Mouse (Mus musculus) CH12.LX (cell line): ENCODE results near the gene Akr1b8. TPM values are rescaled to one million over a fixed set of nuclear protein-coding genes. Genes with fewer than 3 reads are reported as not detected.
A peak's percentile ranks its signal among the peaks of the same experiment; 100 is the strongest.
"Not testable (repeated sequence)": the region's sequence is repeated elsewhere in the genome, so short reads cannot be mapped to it uniquely, and the experiment has no call there.

Experiments
- DNase-seq: peaks from one replicate; pipeline ENCODE4 v3.0.0-alpha.2; 2013; ENCODE audit errors: extremely low read depth
- H3K27ac ChIP-seq: 2 replicates; pipeline ENCODE4 v1.5.1; 2012; ENCODE audit warnings: low read depth, mild to moderate bottlenecking, control low read depth, moderate library complexity; ENCODE audit not compliant: insufficient read depth
- H3K27me3 ChIP-seq: replicated peaks from 2 replicates; pipeline ENCODE3; 2012; ENCODE audit warnings: inconsistent platforms
- H3K36me3 ChIP-seq, 2 experiments: replicated peaks in 1 of 2; 2 replicates each; pipeline versions ENCODE3 to v1.6.1; 2012; ENCODE audit warnings: inconsistent platforms in 1 of 2, low read length in 1 of 2, mild to moderate bottlenecking in 1 of 2, mixed read lengths in 1 of 2, moderate library complexity in 1 of 2; ENCODE audit not compliant: control insufficient read depth in 1 of 2, insufficient read depth in 1 of 2
- H3K4me1 ChIP-seq, 2 experiments: 2 replicates each; pipeline ENCODE4 v1.6.1; 2012; ENCODE audit warnings: inconsistent platforms in 1 of 2, moderate library complexity in 1 of 2; ENCODE audit not compliant: insufficient read depth in 2 of 2, control insufficient read depth in 1 of 2
- H3K4me2 ChIP-seq: 2 replicates; pipeline ENCODE4 v1.6.1; 2012; ENCODE audit warnings: low read depth, mild to moderate bottlenecking, control low read depth; ENCODE audit not compliant: poor library complexity, insufficient read depth, severe bottlenecking
- H3K4me3 ChIP-seq, 3 experiments: fragments of 150-350 bp in 1 of 3; sonication (generic) in 1 of 3; replicated peaks in 1 of 3; 2 replicates each; pipeline versions ENCODE3 to v1.5.1; 2011 to 2012; ENCODE audit warnings: low read depth in 2 of 3, low read length in 2 of 3, mild to moderate bottlenecking in 2 of 3, moderate library complexity in 2 of 3, control low read depth in 1 of 3, improper control_type of control experiment in 1 of 3, inconsistent platforms in 1 of 3, mixed read lengths in 1 of 3; ENCODE audit not compliant: poor library complexity in 1 of 3
- H3K79me2 ChIP-seq: replicated peaks from 2 replicates; pipeline ENCODE4 v1.6.1; 2012; ENCODE audit warnings: mild to moderate bottlenecking, moderate library complexity; ENCODE audit not compliant: control insufficient read depth, poor library complexity, insufficient read depth, severe bottlenecking; ENCODE audit errors: extremely low read depth
- H3K9ac ChIP-seq: 2 replicates; pipeline ENCODE4 v1.6.1; 2012; ENCODE audit warnings: low read depth, mild to moderate bottlenecking, control low read depth, moderate library complexity; ENCODE audit not compliant: insufficient read depth
- H3K9me3 ChIP-seq: replicated peaks from 2 replicates; pipeline ENCODE3; 2012; ENCODE audit warnings: low read length, inconsistent platforms, mixed read lengths
- CHD1 ChIP-seq: IDR thresholded peaks from 2 replicates; pipeline ENCODE4 v1.6.1; 2012; ENCODE audit warnings: low read depth, low read length, improper control_type of control experiment, inconsistent platforms
- CHD2 ChIP-seq: IDR thresholded peaks from 2 replicates; pipeline ENCODE4 v1.6.1; 2011; ENCODE audit warnings: low read length, improper control_type of control experiment
- E2F4 ChIP-seq: IDR thresholded peaks from 2 replicates; pipeline ENCODE4 v1.6.1; 2011; ENCODE audit warnings: low read depth, low read length, improper control_type of control experiment; ENCODE audit not compliant: insufficient replicate concordance
- ELF1 ChIP-seq: IDR thresholded peaks from 2 replicates; pipeline ENCODE4 v1.6.1; 2014; ENCODE audit warnings: low read depth, mild to moderate bottlenecking, inconsistent platforms, low read length, improper control_type of control experiment
- EP300 ChIP-seq: IDR thresholded peaks from 2 replicates; pipeline ENCODE4 v1.6.1; 2011; ENCODE audit warnings: low read length, improper control_type of control experiment
- GABPA ChIP-seq: IDR thresholded peaks from 2 replicates; pipeline ENCODE4 v1.6.1; 2012; ENCODE audit warnings: low read depth, low read length, improper control_type of control experiment, inconsistent platforms; ENCODE audit not compliant: insufficient replicate concordance
- JUND ChIP-seq: conservative IDR thresholded peaks from 2 replicates; pipeline ENCODE4 v1.6.1; 2011; ENCODE audit warnings: low read depth, low read length, improper control_type of control experiment
- MXI1 ChIP-seq: IDR thresholded peaks from 2 replicates; pipeline ENCODE4 v1.6.1; 2011; ENCODE audit warnings: mild to moderate bottlenecking, low read depth, low read length, improper control_type of control experiment
- MYC ChIP-seq: IDR thresholded peaks from 2 replicates; pipeline ENCODE4 v1.6.1; 2011; ENCODE audit warnings: low read depth, mild to moderate bottlenecking, improper control_type of control experiment, low read length
- NRF1 ChIP-seq: IDR thresholded peaks from 2 replicates; pipeline ENCODE4 v1.6.1; 2014; ENCODE audit warnings: low read depth, mild to moderate bottlenecking, inconsistent platforms, low read length, improper control_type of control experiment, moderate library complexity
- PAX5 ChIP-seq: IDR thresholded peaks from 2 replicates; pipeline ENCODE4 v1.6.1; 2012; ENCODE audit warnings: low read length, inconsistent platforms, mixed read lengths
- POLR2A ChIP-seq: IDR thresholded peaks from 2 replicates; pipeline ENCODE4 v1.6.1; 2011; ENCODE audit warnings: low read depth, mild to moderate bottlenecking, improper control_type of control experiment, low read length
- SMC3 ChIP-seq: IDR thresholded peaks from 2 replicates; pipeline ENCODE4 v1.6.1; 2011; ENCODE audit warnings: low read depth, low read length, improper control_type of control experiment
- TBP ChIP-seq: conservative IDR thresholded peaks from 2 replicates; pipeline ENCODE4 v1.6.1; 2011; ENCODE audit warnings: low read depth, low read length, improper control_type of control experiment
- ZC3H11A ChIP-seq: IDR thresholded peaks from 2 replicates; pipeline ENCODE4 v1.6.1; 2012; ENCODE audit warnings: low read depth, mild to moderate bottlenecking, inconsistent platforms, low read length, improper control_type of control experiment
- ZKSCAN1 ChIP-seq: IDR thresholded peaks from 2 replicates; pipeline ENCODE4 v1.6.1; 2012; ENCODE audit warnings: low read depth, inconsistent platforms, low read length, improper control_type of control experiment, borderline replicate concordance
- ZMIZ1 ChIP-seq: IDR thresholded peaks from 2 replicates; pipeline ENCODE4 v1.6.1; 2012; ENCODE audit warnings: low read depth, mild to moderate bottlenecking, inconsistent platforms, low read length, improper control_type of control experiment
- dilution Hi-C: fragments of 300-500 bp; cut with MboI; formaldehyde crosslinking; loops from 2 replicates; pipeline ENCODE4 v1.14.3; 2020; ENCODE audit warnings: low sequenced_read_pairs; ENCODE audit not compliant: extremely low pct_unique_long_range_greater_than_20kb, extremely low pct_ligation_motif_present
- in situ Hi-C: fragments of 300-500 bp; cut with MboI; formaldehyde crosslinking; loops from 3 replicates; pipeline ENCODE4 v1.14.3; 2019; ENCODE audit warnings: low sequenced_read_pairs, low pct_ligation_motif_present, low pct_unique_long_range_greater_than_20kb, mixed read lengths
- polyA plus RNA-seq: library from polyadenylated mRNA; unstranded; fragments of >175 nt; gene quantifications from 2 replicates; pipeline ENCODE4 v1.2.1, GENCODE M21; 2012; ENCODE audit warnings: low read depth; ENCODE audit not compliant: insufficient read length
- total RNA-seq, 2 experiments: library from RNA; depleted of rRNA; stranded (reverse); fragments of 300-350 nt in 1 of 2; fragments of >200 nt in 1 of 2; gene quantifications; 2 replicates each; pipeline ENCODE4 v1.2.3; 2012 to 2014

Akr1b8 gene
- total and polyA plus RNA-seq, 3 experiments = 0.21 TPM; not detected in 2

- Histone ChIP-seq H3K4me1 (peaks cover 0 to 8% of the 10 kb centered on the region in 2 experiments; a peak in 2 of 4 replicates), H3K4me2 (peak overlapping the region; percentile 55), H3K36me3 (no peaks in the 10 kb centered on the region), H3K9me3 (peaks cover 3% of the 10 kb centered on the region), H3K4me3 (no peak overlapping the region), H3K79me2 (no peaks in the 10 kb centered on the region), H3K27me3 (no peaks in the 10 kb centered on the region), H3K27ac (no peak overlapping the region), H3K9ac (peak overlapping the region; percentile 71)
- dilution Hi-C loops = no loop called here
- in situ Hi-C loops = no loop called here
- TF ChIP-seq SMC3 = no peak
- no peak for TF ChIP-seq ZMIZ1
- no peak for TF ChIP-seq CHD2
- TF ChIP-seq JUND = no peak
- no peak for TF ChIP-seq GABPA
- TF ChIP-seq NRF1 = no peak
- TF ChIP-seq MXI1 = no peak
- TF ChIP-seq POLR2A = no peak
- no peak for TF ChIP-seq E2F4
- TF ChIP-seq ELF1 = no peak
- TF ChIP-seq ZKSCAN1 = no peak
- no peak for TF ChIP-seq EP300
- no peak for TF ChIP-seq MYC
- no peak for TF ChIP-seq TBP
- TF ChIP-seq ZC3H11A = no peak
- no peak for TF ChIP-seq CHD1
- TF ChIP-seq PAX5 = no peak
- no peak for DNase-seq
Observed at GRCm38 (mm10) chr6:34412688-34413087, 58.8 kb downstream of the Akr1b8 start.

GRCm38 (mm10) chr6:34413386-34413785 lies 59.5 kb downstream of the Akr1b8 start:
- H3K4me1 ChIP-seq, H3K4me3 ChIP-seq, in situ Hi-C loops, H3K79me2 ChIP-seq, dilution Hi-C loops, H3K9me3 ChIP-seq, H3K36me3 ChIP-seq, H3K27ac ChIP-seq, H3K27me3 ChIP-seq, DNase-seq: not testable (repeated sequence)
- 0 out of 2 replicates have a peak overlapping the region, but pooled peaks have one; percentile 55 for H3K4me2 ChIP-seq
- H3K9ac ChIP-seq = peak overlapping the region; percentile 71
